Mouse (Mus musculus): ENCODE data around the gene Kcnh2.

DNA sequence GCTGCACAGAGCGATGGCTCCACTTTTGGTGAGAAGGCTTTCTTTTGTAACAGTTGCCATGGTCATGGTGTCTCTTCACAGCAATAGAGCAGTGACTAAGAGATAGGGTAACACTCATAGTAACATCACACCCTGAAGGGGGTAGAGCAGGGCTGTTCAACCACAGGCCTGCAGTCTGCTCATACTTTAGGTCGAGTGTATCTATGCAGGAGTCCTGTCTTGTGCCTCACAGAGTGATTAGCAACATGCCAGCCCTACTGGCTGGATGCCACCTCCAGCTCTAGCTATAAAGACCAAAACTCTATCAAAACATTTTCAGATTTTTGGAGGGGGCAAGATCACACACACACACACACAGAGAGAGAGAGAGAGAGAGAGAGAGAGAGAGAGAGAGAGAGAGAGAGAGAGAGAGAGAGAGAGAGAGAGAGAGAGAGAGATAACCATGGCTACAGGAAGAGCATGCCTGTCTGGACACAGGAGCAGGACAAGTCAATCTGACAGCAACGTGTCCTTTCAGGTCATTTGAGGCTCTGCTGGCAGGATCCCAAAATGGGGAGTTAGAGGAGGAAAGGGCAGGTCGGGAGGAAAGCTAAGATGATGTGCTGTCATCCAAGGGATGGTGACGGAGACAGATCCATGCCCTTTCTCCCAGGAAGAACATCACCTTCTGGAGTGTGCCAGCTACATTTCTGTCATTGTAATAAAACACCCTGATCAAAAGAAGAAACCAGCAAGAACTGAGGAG is 51.4 kb downstream of the Kcnh2 start:
- TF ChIP-seq POLR2A (IDR thresholded peaks at IDR 0.05; ENCODE audit: low read depth, low read length) (no peak), CTCF (IDR thresholded peaks at IDR 0.05; ENCODE audit: extremely low read depth, insufficient read depth, insufficient read length, insufficient replicate concordance) (no peak)

Measured in spleen, adult 2 months (tissue).